Mouse (Mus musculus): ENCODE measurements around the gene Psmd8. TPM values are rescaled to one million over a fixed set of nuclear protein-coding genes. Genes with fewer than 3 reads are reported as not detected.

The Psmd8 gene
- polyA plus RNA-seq, 1 experiment from 2014 or later: 267 TPM

DNA sequence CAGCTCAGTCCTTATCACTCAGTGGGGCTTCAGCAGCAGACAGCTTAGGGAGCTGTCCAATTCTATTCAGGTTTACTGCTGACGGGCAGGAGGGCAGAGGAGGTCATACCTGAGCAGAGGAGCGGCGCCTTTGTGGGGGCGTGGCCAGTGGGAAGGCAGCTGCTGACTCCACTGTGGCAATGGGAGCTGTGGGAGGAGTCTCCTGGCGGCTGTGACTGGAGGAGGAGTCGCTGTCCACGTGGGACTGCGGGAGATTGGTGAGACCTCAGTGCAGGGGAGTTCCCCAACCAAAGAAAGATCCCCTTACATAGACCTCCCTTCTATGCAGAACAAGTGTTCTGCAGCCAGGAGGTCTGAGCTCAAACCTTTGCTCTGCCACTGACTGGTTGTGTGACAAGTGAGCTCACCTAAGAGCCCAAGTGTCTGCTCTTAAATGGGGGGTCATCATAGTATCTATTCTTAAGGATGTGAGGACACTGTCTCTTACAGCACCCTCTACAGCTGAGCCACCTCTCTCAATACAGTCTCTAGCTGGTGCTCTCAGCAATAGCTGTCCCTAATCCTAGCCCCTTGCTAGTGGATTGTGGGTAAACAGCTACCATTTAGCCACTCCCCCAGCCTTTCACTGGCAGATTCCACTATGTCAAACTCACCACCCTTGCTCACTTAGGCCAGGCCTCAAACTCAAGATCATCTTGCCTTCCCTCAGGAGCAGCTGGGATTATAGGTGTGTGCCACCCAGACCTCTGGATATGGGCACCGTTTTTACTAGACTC is 17.6 kb downstream of the Psmd8 start:
- H3K9me3 ChIP-seq (ENCODE audit: control insufficient read depth, low read length): no peaks in the 10 kb centered on the region
- 22% methylated on average over 9 of the region's 9 CpGs for WGBS

DNA sequence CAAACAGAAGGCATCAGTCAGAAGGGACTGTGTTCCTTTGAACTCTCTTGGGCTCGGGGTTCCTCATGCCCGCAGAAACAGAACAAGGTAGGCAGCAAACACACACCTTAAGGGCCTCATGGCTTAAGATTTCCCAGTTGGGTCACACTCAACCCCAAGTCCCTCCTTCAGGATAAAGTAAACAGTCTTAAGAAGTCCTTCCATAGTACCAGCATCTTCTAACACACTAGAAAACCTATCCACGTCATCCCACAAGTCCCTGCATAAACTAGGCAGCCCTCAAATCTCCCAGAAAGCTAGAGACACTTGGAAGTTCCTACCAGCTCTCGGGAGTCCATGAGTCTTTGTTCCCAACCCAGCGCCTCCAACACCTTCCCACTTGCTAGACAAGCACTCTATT is 18.2 kb downstream of the Psmd8 start:
- Histone ChIP-seq H3K4me1 (replicated peaks; ENCODE audit: control insufficient read depth, insufficient read depth, low read length) (no peaks in the 10 kb centered on the region; the same call in 1 of the 2 replicates), H3K4me2 (ENCODE audit: low read length) (no peak overlapping the region), H3K9ac (replicated peaks; ENCODE audit: low read depth, low read length) (no peak overlapping the region), H3K36me3 (ENCODE audit: control insufficient read depth, insufficient read depth) (peaks cover 3% of the 10 kb centered on the region; the same call in 1 of the 2 replicates), H3K27me3 (replicated peaks; ENCODE audit: control insufficient read depth, insufficient read depth, low read length) (0 out of 2 replicates have a peak, but pooled peaks cover 3% of the 10 kb centered on the region), H3K27ac (ENCODE audit: low read length) (no peak overlapping the region), H3K9me3 (ENCODE audit: control insufficient read depth, low read length) (no peaks in the 10 kb centered on the region), H3K4me3 (replicated peaks; ENCODE audit: low read length) (no peak overlapping the region)
- 84% methylated on average over 5 of the region's 5 CpGs for WGBS
- no peak for ATAC-seq

More for the DNA sequence above, 17.6 kb downstream of the Psmd8 start:
- no peak overlapping the region for H3K9ac ChIP-seq (replicated peaks; ENCODE audit: low read depth, low read length)
- 0 out of 2 replicates have a peak, but pooled peaks cover 3% of the 10 kb centered on the region for H3K27me3 ChIP-seq (replicated peaks; ENCODE audit: control insufficient read depth, insufficient read depth, low read length)
- H3K4me1 ChIP-seq (replicated peaks; ENCODE audit: control insufficient read depth, insufficient read depth, low read length): peaks cover 5% of the 10 kb centered on the region
- no peak for ATAC-seq
- H3K36me3 ChIP-seq (ENCODE audit: control insufficient read depth, insufficient read depth): peaks cover 3% of the 10 kb centered on the region; the same call in 1 of the 2 replicates
- H3K4me3 ChIP-seq (replicated peaks; ENCODE audit: low read length): no peak overlapping the region
- H3K27ac ChIP-seq (ENCODE audit: low read length): no peak overlapping the region
- no peak overlapping the region for H3K4me2 ChIP-seq (ENCODE audit: low read length)

DNA sequence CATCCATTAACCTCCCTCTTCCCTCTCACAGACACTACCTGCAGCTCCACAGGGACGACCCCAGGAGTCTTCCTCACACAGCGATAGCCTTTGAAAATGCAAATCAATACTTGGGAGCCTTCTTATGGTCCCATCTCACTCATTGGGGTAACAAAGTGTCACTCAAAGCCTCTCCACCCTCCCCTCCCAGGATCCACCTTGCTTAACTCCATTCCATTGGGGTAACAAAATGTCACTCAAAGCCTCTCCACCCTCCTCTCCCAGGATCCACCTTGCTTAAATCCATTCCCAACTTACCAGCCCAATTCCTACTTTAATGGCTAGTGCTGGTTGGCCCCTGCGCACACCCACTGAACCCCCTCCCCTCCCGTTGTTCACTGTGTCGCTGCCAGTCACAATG is 22.2 kb downstream of the Psmd8 start:
- Histone ChIP-seq H3K4me3 (replicated peaks; ENCODE audit: low read length) (no peak overlapping the region), H3K27ac (ENCODE audit: low read length) (no peak overlapping the region), H3K9me3 (ENCODE audit: control insufficient read depth, low read length) (no peaks in the 10 kb centered on the region), H3K4me2 (ENCODE audit: low read length) (no peak overlapping the region), H3K36me3 (ENCODE audit: control insufficient read depth, insufficient read depth) (peaks cover 3% of the 10 kb centered on the region; the same call in 1 of the 2 replicates), H3K4me1 (replicated peaks; ENCODE audit: control insufficient read depth, insufficient read depth, low read length) (peaks cover 8% of the 10 kb centered on the region; the same call in 1 of the 2 replicates), H3K9ac (replicated peaks; ENCODE audit: low read depth, low read length) (no peak overlapping the region), H3K27me3 (replicated peaks; ENCODE audit: control insufficient read depth, insufficient read depth, low read length) (0 out of 2 replicates have a peak, but pooled peaks cover 3% of the 10 kb centered on the region)
- 2% methylated on average over 5 of the region's 5 CpGs for WGBS
- no peak for ATAC-seq

DNA sequence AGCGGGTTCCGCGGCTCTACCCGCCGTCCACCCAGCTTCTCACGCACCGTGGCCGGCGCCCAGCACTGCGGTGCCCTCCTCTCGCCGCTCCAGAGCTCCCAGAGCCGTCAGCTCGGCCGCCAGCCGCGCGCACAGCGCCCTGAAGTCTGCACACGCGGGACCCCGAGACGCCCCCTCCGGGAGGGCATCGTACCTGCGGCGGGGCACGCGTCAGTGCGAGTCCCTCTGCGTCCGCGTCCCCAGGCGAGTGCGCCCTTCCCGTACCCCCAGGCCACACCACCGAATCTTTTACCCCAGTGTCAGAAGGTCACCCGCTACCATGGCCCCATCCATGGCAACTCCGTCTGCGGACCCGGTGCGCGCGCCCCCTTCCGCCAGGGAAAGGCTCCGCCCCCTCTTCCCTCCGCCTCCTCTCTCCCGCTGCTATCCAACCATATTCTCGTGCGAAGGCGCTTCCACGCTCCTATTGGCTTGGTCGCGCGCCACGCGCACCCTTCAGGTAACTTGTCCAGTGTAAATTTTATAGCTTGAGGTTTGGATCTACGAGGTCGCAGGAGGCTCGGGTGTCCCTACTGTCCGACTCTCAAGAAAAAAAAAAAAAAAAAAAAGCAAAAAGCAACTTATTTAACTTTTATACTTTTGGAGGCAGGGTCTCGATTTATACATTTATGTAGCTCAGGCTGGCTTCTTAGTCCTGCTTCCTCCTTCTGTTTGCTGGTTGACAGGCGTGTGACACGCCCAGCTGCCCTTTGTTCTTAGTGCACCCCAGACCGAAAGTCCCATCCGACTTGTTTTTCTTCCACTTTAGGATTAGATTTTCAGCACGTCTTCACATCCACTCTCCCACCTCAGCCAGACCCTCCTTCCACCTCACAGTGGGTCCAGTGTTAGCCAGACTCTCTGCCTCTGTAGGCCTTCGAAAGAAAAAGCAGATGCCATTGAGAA is 24.4 kb downstream of the Psmd8 start, which contains the start of gene Fam98c:
Gene Fam98c (minus strand): TSS at position 397 of the 945 bp plus-strand sequence.
- Histone ChIP-seq H3K27ac (ENCODE audit: low read length) (peak within 1 kb of the TSS; percentile 89), H3K9me3 (ENCODE audit: control insufficient read depth, low read length) (no peaks in the 10 kb centered on the region), H3K27me3 (replicated peaks; ENCODE audit: control insufficient read depth, insufficient read depth, low read length) (0 out of 2 replicates have a peak, but pooled peaks cover 3% of the 10 kb centered on the region), H3K4me3 (replicated peaks; ENCODE audit: low read length) (peak within 1 kb of the TSS; percentile 77), H3K4me1 (replicated peaks; ENCODE audit: control insufficient read depth, insufficient read depth, low read length) (peaks cover 8% of the 10 kb centered on the region; the same call in 1 of the 2 replicates), H3K4me2 (ENCODE audit: low read length) (peak within 1 kb of the TSS; percentile 84), H3K9ac (replicated peaks; ENCODE audit: low read depth, low read length) (peak within 1 kb of the TSS; percentile 81), H3K36me3 (ENCODE audit: control insufficient read depth, insufficient read depth) (no peaks in the 10 kb centered on the region)
- 3% methylated on average over 56 of the region's 68 CpGs for WGBS
- ATAC-seq: peak; percentile 87

DNA sequence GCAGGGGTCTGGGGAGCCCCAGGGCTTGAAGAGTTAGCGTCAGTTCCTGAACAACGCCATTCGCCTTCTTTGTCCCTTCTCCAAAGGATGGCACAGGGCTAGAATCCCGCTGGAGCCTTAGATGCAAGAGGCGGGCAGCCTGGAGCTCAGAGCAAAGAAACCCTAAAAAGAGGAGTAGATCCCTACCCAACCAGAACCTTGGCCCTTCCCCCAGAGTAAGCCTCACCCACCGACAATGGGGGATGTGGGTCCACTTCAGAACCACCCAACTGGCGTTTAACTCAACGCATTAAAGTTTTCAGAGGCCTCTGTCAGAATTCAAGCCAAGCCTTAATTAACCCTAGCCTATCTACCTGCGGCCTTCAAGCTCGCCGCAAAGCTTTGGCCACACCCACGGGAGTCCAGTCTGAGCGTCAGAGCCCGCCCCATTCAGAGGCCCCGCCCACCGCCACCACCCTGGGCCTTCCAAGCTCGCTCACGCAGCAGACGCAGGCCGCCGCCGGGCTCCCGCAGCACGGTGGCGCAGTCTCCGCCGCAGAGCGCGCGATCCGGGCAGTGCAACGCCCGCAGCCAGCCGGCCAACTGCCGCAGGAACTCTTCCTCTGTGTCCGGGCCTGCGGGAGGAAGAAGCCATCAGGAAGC is 25.2 kb downstream of the Psmd8 start:
- no peaks in the 10 kb centered on the region for H3K9me3 ChIP-seq (ENCODE audit: control insufficient read depth, low read length)
- H3K36me3 ChIP-seq (ENCODE audit: control insufficient read depth, insufficient read depth): no peaks in the 10 kb centered on the region
- 0 out of 2 replicates have a peak, but pooled peaks cover 3% of the 10 kb centered on the region for H3K27me3 ChIP-seq (replicated peaks; ENCODE audit: control insufficient read depth, insufficient read depth, low read length)
- peaks cover 8% of the 10 kb centered on the region; the same call in 1 of the 2 replicates for H3K4me1 ChIP-seq (replicated peaks; ENCODE audit: control insufficient read depth, insufficient read depth, low read length)
- H3K4me3 ChIP-seq (replicated peaks; ENCODE audit: low read length): peak overlapping the region; percentile 77
- H3K9ac ChIP-seq (replicated peaks; ENCODE audit: low read depth, low read length): peak overlapping the region; percentile 81
- H3K4me2 ChIP-seq (ENCODE audit: low read length): peak overlapping the region; percentile 84
- H3K27ac ChIP-seq (ENCODE audit: low read length): peak overlapping the region; percentile 89
- ATAC-seq: peak; percentile 93
- WGBS: 6% methylated on average over 35 of the region's 37 CpGs

DNA sequence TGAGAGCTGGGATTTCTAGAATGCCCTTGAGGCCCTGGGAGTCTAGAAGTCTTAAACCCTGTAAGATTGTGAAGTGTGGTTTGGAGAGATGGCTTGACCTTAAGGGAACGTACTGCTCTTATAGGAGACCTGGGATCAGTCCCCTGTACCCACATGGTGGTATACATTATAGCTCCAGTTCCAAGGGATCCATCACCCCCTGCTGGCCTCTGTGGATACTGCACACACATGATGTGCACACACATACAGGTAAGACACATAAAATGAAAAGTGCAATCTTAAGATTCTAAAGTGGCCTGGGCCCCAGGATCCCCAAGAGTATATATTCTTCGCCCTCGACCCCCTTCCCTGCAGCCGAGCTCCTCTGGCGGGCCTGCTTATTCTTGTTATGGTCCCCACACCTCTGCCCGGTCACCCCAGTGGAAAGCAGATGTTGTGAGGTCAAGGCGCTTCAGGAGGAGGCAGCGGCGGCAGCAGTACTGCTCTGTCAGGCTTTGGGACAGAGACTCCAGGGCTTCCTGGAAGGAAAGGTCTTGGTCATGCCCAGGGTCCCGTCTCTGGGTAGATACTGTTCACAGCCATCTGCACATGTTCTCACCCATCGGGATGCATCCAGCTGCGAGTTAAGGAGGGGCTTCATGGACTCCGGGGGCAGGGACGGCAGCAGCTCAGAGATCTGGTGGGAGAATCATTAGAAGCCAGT is 26.3 kb downstream of the Psmd8 start:
- ATAC-seq: no peak
- peaks cover 8% of the 10 kb centered on the region; the same call in 1 of the 2 replicates for H3K4me1 ChIP-seq (replicated peaks; ENCODE audit: control insufficient read depth, insufficient read depth, low read length)
- WGBS: 95% methylated on average over 14 of the region's 14 CpGs
- 0 out of 2 replicates have a peak, but pooled peaks cover 3% of the 10 kb centered on the region for H3K27me3 ChIP-seq (replicated peaks; ENCODE audit: control insufficient read depth, insufficient read depth, low read length)
- H3K4me3 ChIP-seq (replicated peaks; ENCODE audit: low read length): no peak overlapping the region
- H3K9ac ChIP-seq (replicated peaks; ENCODE audit: low read depth, low read length): no peak overlapping the region
- H3K36me3 ChIP-seq (ENCODE audit: control insufficient read depth, insufficient read depth): no peaks in the 10 kb centered on the region
- no peak overlapping the region for H3K27ac ChIP-seq (ENCODE audit: low read length)
- H3K9me3 ChIP-seq (ENCODE audit: control insufficient read depth, low read length): no peaks in the 10 kb centered on the region
- H3K4me2 ChIP-seq (ENCODE audit: low read length): no peak overlapping the region

DNA sequence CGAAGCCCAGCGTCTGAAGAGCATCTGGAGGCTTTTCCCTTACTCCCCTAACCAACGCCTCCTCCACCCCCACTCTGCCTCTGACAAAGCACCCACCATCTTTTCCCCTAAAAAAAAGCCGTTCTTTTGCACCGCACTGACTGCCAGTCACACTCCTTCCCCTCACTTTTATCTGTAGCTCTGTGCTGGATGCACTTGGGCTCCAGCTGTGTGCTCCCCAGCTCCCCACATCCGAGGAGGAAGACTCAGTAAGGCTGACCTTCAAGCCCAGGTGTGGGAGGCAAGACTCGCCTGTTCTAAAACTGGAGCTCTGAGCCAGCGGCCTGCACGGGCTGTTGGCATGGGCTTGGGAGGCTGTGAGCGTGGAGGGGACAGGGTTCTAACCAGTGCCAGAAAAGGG is 29.0 kb downstream of the Psmd8 start:
- Histone ChIP-seq H3K9me3 (ENCODE audit: control insufficient read depth, low read length) (no peaks in the 10 kb centered on the region), H3K27ac (ENCODE audit: low read length) (no peak overlapping the region), H3K9ac (replicated peaks; ENCODE audit: low read depth, low read length) (no peak overlapping the region), H3K4me2 (ENCODE audit: low read length) (no peak overlapping the region), H3K27me3 (replicated peaks; ENCODE audit: control insufficient read depth, insufficient read depth, low read length) (no peaks in the 10 kb centered on the region), H3K36me3 (ENCODE audit: control insufficient read depth, insufficient read depth) (no peaks in the 10 kb centered on the region), H3K4me1 (replicated peaks; ENCODE audit: control insufficient read depth, insufficient read depth, low read length) (peaks cover 7% of the 10 kb centered on the region; the same call in 1 of the 2 replicates), H3K4me3 (replicated peaks; ENCODE audit: low read length) (no peak overlapping the region)
- no peak for ATAC-seq
- WGBS: 68% methylated on average over 10 of the region's 10 CpGs

DNA sequence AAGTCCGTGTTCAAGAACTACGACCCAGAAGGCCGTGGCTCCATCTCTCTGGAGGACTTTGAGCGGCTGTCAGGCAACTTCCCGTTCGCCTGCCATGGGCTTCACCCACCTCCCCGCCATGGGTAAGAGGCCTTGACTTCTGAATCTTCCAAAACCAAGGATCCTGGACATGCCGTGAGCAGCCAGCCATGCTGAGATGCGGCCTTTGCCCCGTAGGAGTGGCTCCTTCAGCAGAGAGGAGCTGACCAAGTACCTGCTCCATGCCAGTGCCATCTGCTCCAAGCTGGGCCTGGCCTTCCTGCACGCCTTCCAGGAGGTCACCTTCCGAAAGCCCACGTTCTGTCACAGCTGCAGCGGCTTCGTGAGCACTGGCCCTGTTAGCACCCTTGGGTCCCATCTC is 31.7 kb downstream of the Psmd8 start:
- no peaks in the 10 kb centered on the region for H3K27me3 ChIP-seq (replicated peaks; ENCODE audit: control insufficient read depth, insufficient read depth, low read length)
- H3K9me3 ChIP-seq (ENCODE audit: control insufficient read depth, low read length): no peaks in the 10 kb centered on the region
- no peak overlapping the region for H3K27ac ChIP-seq (ENCODE audit: low read length)
- WGBS: 89% methylated on average over 15 of the region's 15 CpGs
- H3K4me2 ChIP-seq (ENCODE audit: low read length): no peak overlapping the region
- H3K4me3 ChIP-seq (replicated peaks; ENCODE audit: low read length): no peak overlapping the region
- ATAC-seq: no peak
- no peaks in the 10 kb centered on the region for H3K4me1 ChIP-seq (replicated peaks; ENCODE audit: control insufficient read depth, insufficient read depth, low read length)
- no peak overlapping the region for H3K9ac ChIP-seq (replicated peaks; ENCODE audit: low read depth, low read length)
- H3K36me3 ChIP-seq (ENCODE audit: control insufficient read depth, insufficient read depth): no peaks in the 10 kb centered on the region

Measured in forebrain, embryonic 16.5 days (tissue).